Mouse (Mus musculus) heart, adult 8-10 months (tissue): Measurements from ENCODE around the gene Prpmp5. TPM values are rescaled to one million over a fixed set of nuclear protein-coding genes. Genes with fewer than 3 reads are reported as not detected.
"Not testable (repeated sequence)": the region's sequence is repeated elsewhere in the genome, so short reads cannot be mapped to it uniquely, and the experiment has no call there.

ENCODE experiments used
- DNase-seq: peaks from one replicate; pipeline ENCODE4 v3.0.0; 2022; ENCODE audit warnings: low spot score
- total RNA-seq, 4 experiments: library from RNA; stranded (reverse); gene quantifications; 2 replicates each; pipeline ENCODE4 v1.2.4; 2022

Prpmp5 gene
- total RNA-seq: not detected

DNA sequence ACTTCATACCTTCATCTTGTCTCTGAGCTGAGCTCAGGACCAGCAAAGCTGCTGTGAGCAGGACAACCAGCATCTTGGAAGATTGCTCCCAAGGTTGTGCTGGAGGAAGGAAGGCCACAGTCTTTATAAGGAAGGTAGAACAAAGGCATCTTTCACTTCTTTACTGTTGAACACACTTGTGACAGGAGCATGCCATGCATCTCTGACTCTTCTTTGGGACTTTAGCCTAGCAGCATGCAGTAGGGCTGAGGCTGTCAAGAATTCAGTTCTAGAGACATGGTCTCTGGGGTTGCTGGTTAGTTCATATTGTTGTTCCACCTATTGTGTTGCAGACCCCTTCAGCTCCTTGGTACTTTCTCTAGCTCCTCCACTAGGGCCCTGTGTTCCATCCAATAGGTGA, at the start of gene Prpmp5:
Gene Prpmp5, minus strand, starts transcription at position 101 of the 400 bp plus-strand sequence.
- not testable (repeated sequence) for DNase-seq

GRCm38 (mm10) chr6:132364034-132364433, 49.5 kb upstream of the Prpmp5 start, which contains the start of gene Gm8882:
Gene Gm8882, minus strand, starts transcription at chr6:132364134.
- DNase-seq: not testable (repeated sequence)

Other genes with a start within 250 kb of the Prpmp5 start
- gene Prb1, start 104.2 kb downstream of the Prpmp5 start, total RNA-seq: not detected
- gene Gm8882, start 49.4 kb upstream of the Prpmp5 start, total RNA-seq: not detected